Mouse (Mus musculus): ENCODE results near the gene Rab2b.

GRCm38 (mm10) chr14:52284191-52284590 lies 4.8 kb upstream of the Rab2b start:
- TF ChIP-seq CTCF (IDR thresholded peaks at IDR 0.05; ENCODE audit: low read depth) = no peak
- no peak for TF ChIP-seq EP300 (optimal IDR thresholded peaks at IDR 0.05)

All from stomach, postnatal 0 days (tissue).